Mouse (Mus musculus) bone marrow, adult 2 months (tissue): ENCODE results near the gene Zscan10.

Experiments
- CTCF ChIP-seq: fragments of 200-500 bp; IDR thresholded peaks from 2 replicates; pipeline ENCODE4 v1.5.1; 2011; ENCODE audit warnings: low read length, control low read depth; ENCODE audit not compliant: control insufficient read depth, insufficient read depth
- POLR2A ChIP-seq: fragments of 200-500 bp; IDR thresholded peaks from 2 replicates; pipeline ENCODE4 v1.6.1; 2011; ENCODE audit warnings: low read depth, mild to moderate bottlenecking, control low read depth, low read length, borderline replicate concordance; ENCODE audit not compliant: control insufficient read depth

DNA sequence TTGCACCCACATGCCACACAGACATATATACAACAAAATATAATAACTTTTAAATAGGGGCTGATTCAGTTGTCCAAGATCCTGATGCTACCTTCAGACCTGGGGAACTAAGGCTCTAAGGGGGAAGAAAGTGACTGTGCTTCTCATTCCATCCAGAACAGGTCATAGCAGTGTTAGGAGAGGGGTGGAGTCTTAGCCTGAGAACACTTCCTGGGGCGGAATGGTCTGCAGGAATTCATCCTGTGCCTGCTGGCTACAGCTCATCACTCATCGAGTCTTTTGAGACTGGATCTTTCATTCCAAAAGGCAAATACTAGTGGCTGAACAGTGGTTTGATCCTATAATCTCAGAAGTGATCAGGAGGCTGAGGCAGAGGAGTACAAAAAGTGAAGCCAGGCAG is 13.4 kb upstream of the Zscan10 start:
- no peak for TF ChIP-seq POLR2A
- no peak for TF ChIP-seq CTCF
